Mouse (Mus musculus): ENCODE results near the gene Fbp1. TPM values are rescaled to one million over a fixed set of nuclear protein-coding genes. Genes with fewer than 3 reads are reported as not detected.

The Fbp1 gene
- polyA plus RNA-seq, 1 experiment = not detected

GRCm38 (mm10) chr13:62910206-62910605 lies 22.1 kb upstream of the Fbp1 start:
- peaks cover 2% of the 10 kb centered on the region; the same call in 1 of the 2 replicates for H3K27me3 ChIP-seq (ENCODE audit: control insufficient read depth, insufficient read depth, low read length, poor library complexity, severe bottlenecking)
- H3K4me3 ChIP-seq (ENCODE audit: low read depth, low read length) = no peak overlapping the region
- H3K9me3 ChIP-seq (replicated peaks; ENCODE audit: control insufficient read depth, insufficient read depth, low read length, poor library complexity, severe bottlenecking) = no peaks in the 10 kb centered on the region
- no peaks in the 10 kb centered on the region for H3K36me3 ChIP-seq (ENCODE audit: control insufficient read depth, insufficient read depth, low read length, poor library complexity, severe bottlenecking)
- H3K9ac ChIP-seq (ENCODE audit: low read depth, poor library complexity, severe bottlenecking) = no peak overlapping the region
- TF ChIP-seq CTCF (IDR thresholded peaks at IDR 0.05; ENCODE audit: low read depth, low read length) = no peak
- no peak for TF ChIP-seq POLR2A (IDR thresholded peaks at IDR 0.05; ENCODE audit: insufficient read depth, low read length)
- no peak for TF ChIP-seq EP300 (IDR thresholded peaks at IDR 0.05; ENCODE audit: insufficient read depth, low read depth, low read length)
- H3K27ac ChIP-seq (ENCODE audit: insufficient read depth, low read length) = no peak overlapping the region
- peaks cover 5% of the 10 kb centered on the region for H3K4me1 ChIP-seq (ENCODE audit: control insufficient read depth, insufficient read depth, low read length)

- Histone ChIP-seq H3K27me3 (ENCODE audit: control insufficient read depth, insufficient read depth, low read length, poor library complexity, severe bottlenecking) (peaks cover 2% of the 10 kb centered on the region; the same call in 1 of the 2 replicates), H3K27ac (ENCODE audit: insufficient read depth, low read length) (no peak overlapping the region), H3K36me3 (ENCODE audit: control insufficient read depth, insufficient read depth, low read length, poor library complexity, severe bottlenecking) (no peaks in the 10 kb centered on the region), H3K9ac (ENCODE audit: low read depth, poor library complexity, severe bottlenecking) (no peak overlapping the region), H3K4me3 (ENCODE audit: low read depth, low read length) (no peak overlapping the region), H3K4me1 (ENCODE audit: control insufficient read depth, insufficient read depth, low read length) (peaks cover 5% of the 10 kb centered on the region), H3K9me3 (replicated peaks; ENCODE audit: control insufficient read depth, insufficient read depth, low read length, poor library complexity, severe bottlenecking) (no peaks in the 10 kb centered on the region)
- TF ChIP-seq CTCF (IDR thresholded peaks at IDR 0.05; ENCODE audit: low read depth, low read length) = no peak
- TF ChIP-seq POLR2A (IDR thresholded peaks at IDR 0.05; ENCODE audit: insufficient read depth, low read length) = no peak
- TF ChIP-seq EP300 (IDR thresholded peaks at IDR 0.05; ENCODE audit: insufficient read depth, low read depth, low read length) = no peak
These were observed 21.7 kb upstream of the Fbp1 start for GRCm38 (mm10) chr13:62909776-62910175.

GRCm38 (mm10) chr13:62908163-62908559 lies 20.1 kb upstream of the Fbp1 start:
- TF ChIP-seq EP300 (IDR thresholded peaks at IDR 0.05; ENCODE audit: insufficient read depth, low read depth, low read length) (peak; percentile 82), POLR2A (IDR thresholded peaks at IDR 0.05; ENCODE audit: insufficient read depth, low read length) (no peak)
- H3K27ac ChIP-seq (ENCODE audit: insufficient read depth, low read length) = no peak overlapping the region

GRCm38 (mm10) chr13:62907527-62908162 lies 19.6 kb upstream of the Fbp1 start:
- no peaks in the 10 kb centered on the region for H3K36me3 ChIP-seq (ENCODE audit: control insufficient read depth, insufficient read depth, low read length, poor library complexity, severe bottlenecking)
- no peak overlapping the region for H3K9ac ChIP-seq (ENCODE audit: low read depth, poor library complexity, severe bottlenecking)
- no peak for TF ChIP-seq EP300 (IDR thresholded peaks at IDR 0.05; ENCODE audit: insufficient read depth, low read depth, low read length)
- no peak for TF ChIP-seq CTCF (IDR thresholded peaks at IDR 0.05; ENCODE audit: low read depth, low read length)
- TF ChIP-seq POLR2A (IDR thresholded peaks at IDR 0.05; ENCODE audit: insufficient read depth, low read length) = no peak
- H3K27me3 ChIP-seq (ENCODE audit: control insufficient read depth, insufficient read depth, low read length, poor library complexity, severe bottlenecking) = peaks cover 2% of the 10 kb centered on the region; the same call in 1 of the 2 replicates
- no peak overlapping the region for H3K4me3 ChIP-seq (ENCODE audit: low read depth, low read length)
- H3K9me3 ChIP-seq (replicated peaks; ENCODE audit: control insufficient read depth, insufficient read depth, low read length, poor library complexity, severe bottlenecking) = no peaks in the 10 kb centered on the region
- peaks cover 5% of the 10 kb centered on the region for H3K4me1 ChIP-seq (ENCODE audit: control insufficient read depth, insufficient read depth, low read length)
- H3K27ac ChIP-seq (ENCODE audit: insufficient read depth, low read length) = no peak overlapping the region

More at GRCm38 (mm10) chr13:62908163-62908559, 20.1 kb upstream of the Fbp1 start:
- Histone ChIP-seq H3K4me3 (ENCODE audit: low read depth, low read length) (no peak overlapping the region), H3K36me3 (ENCODE audit: control insufficient read depth, insufficient read depth, low read length, poor library complexity, severe bottlenecking) (no peaks in the 10 kb centered on the region), H3K9me3 (replicated peaks; ENCODE audit: control insufficient read depth, insufficient read depth, low read length, poor library complexity, severe bottlenecking) (no peaks in the 10 kb centered on the region), H3K4me1 (ENCODE audit: control insufficient read depth, insufficient read depth, low read length) (peaks cover 5% of the 10 kb centered on the region), H3K27me3 (ENCODE audit: control insufficient read depth, insufficient read depth, low read length, poor library complexity, severe bottlenecking) (peaks cover 2% of the 10 kb centered on the region; the same call in 1 of the 2 replicates), H3K9ac (ENCODE audit: low read depth, poor library complexity, severe bottlenecking) (no peak overlapping the region)

GRCm38 (mm10) chr13:62901139-62901538 lies 13.1 kb upstream of the Fbp1 start:
- Histone ChIP-seq H3K36me3 (ENCODE audit: control insufficient read depth, insufficient read depth, low read length, poor library complexity, severe bottlenecking) (no peaks in the 10 kb centered on the region), H3K4me1 (ENCODE audit: control insufficient read depth, insufficient read depth, low read length) (no peaks in the 10 kb centered on the region), H3K4me3 (ENCODE audit: low read depth, low read length) (no peak overlapping the region), H3K27me3 (ENCODE audit: control insufficient read depth, insufficient read depth, low read length, poor library complexity, severe bottlenecking) (no peaks in the 10 kb centered on the region), H3K9me3 (replicated peaks; ENCODE audit: control insufficient read depth, insufficient read depth, low read length, poor library complexity, severe bottlenecking) (no peaks in the 10 kb centered on the region), H3K9ac (ENCODE audit: low read depth, poor library complexity, severe bottlenecking) (no peak overlapping the region), H3K27ac (ENCODE audit: insufficient read depth, low read length) (no peak overlapping the region)
- TF ChIP-seq EP300 (IDR thresholded peaks at IDR 0.05; ENCODE audit: insufficient read depth, low read depth, low read length) = no peak
- TF ChIP-seq POLR2A (IDR thresholded peaks at IDR 0.05; ENCODE audit: insufficient read depth, low read length) = no peak
- TF ChIP-seq CTCF (IDR thresholded peaks at IDR 0.05; ENCODE audit: low read depth, low read length) = no peak

GRCm38 (mm10) chr13:62897927-62898646 lies 10.0 kb upstream of the Fbp1 start:
- Histone ChIP-seq H3K4me1 (ENCODE audit: control insufficient read depth, insufficient read depth, low read length) (no peaks in the 10 kb centered on the region), H3K9ac (ENCODE audit: low read depth, poor library complexity, severe bottlenecking) (no peak overlapping the region), H3K36me3 (ENCODE audit: control insufficient read depth, insufficient read depth, low read length, poor library complexity, severe bottlenecking) (no peaks in the 10 kb centered on the region), H3K9me3 (replicated peaks; ENCODE audit: control insufficient read depth, insufficient read depth, low read length, poor library complexity, severe bottlenecking) (no peaks in the 10 kb centered on the region), H3K4me3 (ENCODE audit: low read depth, low read length) (no peak overlapping the region), H3K27me3 (ENCODE audit: control insufficient read depth, insufficient read depth, low read length, poor library complexity, severe bottlenecking) (no peaks in the 10 kb centered on the region), H3K27ac (ENCODE audit: insufficient read depth, low read length) (no peak overlapping the region)
- no peak for TF ChIP-seq EP300 (IDR thresholded peaks at IDR 0.05; ENCODE audit: insufficient read depth, low read depth, low read length)
- no peak for TF ChIP-seq CTCF (IDR thresholded peaks at IDR 0.05; ENCODE audit: low read depth, low read length)
- TF ChIP-seq POLR2A (IDR thresholded peaks at IDR 0.05; ENCODE audit: insufficient read depth, low read length) = no peak
